Mouse (Mus musculus): ENCODE measurements around the gene Clcnkb. TPM values are rescaled to one million over a fixed set of nuclear protein-coding genes. Genes with fewer than 3 reads are reported as not detected.

Clcnkb gene
- polyA plus RNA-seq, 1 experiment from 2014 or later = not detected

- Histone ChIP-seq H3K27ac (ENCODE audit: low read depth, low read length) (no peak overlapping the region), H3K9me3 (ENCODE audit: control insufficient read depth, low read length) (no peaks in the 10 kb centered on the region), H3K4me1 (ENCODE audit: control insufficient read depth, insufficient read depth, low read length) (no peaks in the 10 kb centered on the region), H3K36me3 (ENCODE audit: control insufficient read depth, insufficient read depth, low read length) (no peaks in the 10 kb centered on the region), H3K4me3 (ENCODE audit: low read depth, low read length) (no peak overlapping the region), H3K4me2 (ENCODE audit: low read depth, low read length) (no peak overlapping the region), H3K9ac (replicated peaks; ENCODE audit: low read depth, low read length) (no peak overlapping the region), H3K27me3 (ENCODE audit: control insufficient read depth, insufficient read depth, low read length) (no peaks in the 10 kb centered on the region)
- ATAC-seq (ENCODE audit: low read depth) = no peak
Measured at GRCm38 (mm10) chr4:141357811-141358210, 58.0 kb downstream of the Clcnkb start.

Other genes starting within 250 kb of the Clcnkb start
- gene Rsg1, start 202.1 kb downstream of the Clcnkb start, polyA plus RNA-seq (2014; fragmentation: Nextera tagmentation; extraction: Ambion mirVana) = 8.5 and 9.2 TPM in 2 replicates
- 0.68 and 1.6 TPM in 2 replicates for gene Arhgef19, start 176.5 kb downstream of the Clcnkb start, polyA plus RNA-seq (2014; fragmentation: Nextera tagmentation; extraction: Ambion mirVana)
- 0.21 and 0.52 TPM in 2 replicates for gene Epha2, start 114.8 kb downstream of the Clcnkb start, polyA plus RNA-seq (2014; fragmentation: Nextera tagmentation; extraction: Ambion mirVana)
- 28.8 and 47.7 TPM in 2 replicates for gene Fam131c, start 47.8 kb downstream of the Clcnkb start, polyA plus RNA-seq (2014; fragmentation: Nextera tagmentation; extraction: Ambion mirVana)
- gene Clcnka, start 17.3 kb downstream of the Clcnkb start, polyA plus RNA-seq (2014; fragmentation: Nextera tagmentation; extraction: Ambion mirVana) = 0.33 TPM in 1 of 2 replicates, not detected in the other
- 0.12 TPM in 1 of 2 replicates, not detected in the other for gene Hspb7, start 4.8 kb upstream of the Clcnkb start, polyA plus RNA-seq (2014; fragmentation: Nextera tagmentation; extraction: Ambion mirVana)
- gene Srarp, start 20.1 kb upstream of the Clcnkb start, polyA plus RNA-seq (2014; fragmentation: Nextera tagmentation; extraction: Ambion mirVana) = 0.39 TPM in 1 of 2 replicates, not detected in the other
- 32.2 and 36.6 TPM in 2 replicates for gene Zbtb17, start 28.6 kb upstream of the Clcnkb start, polyA plus RNA-seq (2014; fragmentation: Nextera tagmentation; extraction: Ambion mirVana)
- gene Spen, start 122.6 kb upstream of the Clcnkb start, polyA plus RNA-seq (2014; fragmentation: Nextera tagmentation; extraction: Ambion mirVana) = 21.7 and 23.9 TPM in 2 replicates
- 29.1 and 32.9 TPM in 2 replicates for gene Fblim1, start 190.1 kb upstream of the Clcnkb start, polyA plus RNA-seq (2014; fragmentation: Nextera tagmentation; extraction: Ambion mirVana)
- gene Tmem82, start 202.6 kb upstream of the Clcnkb start, polyA plus RNA-seq (2014; fragmentation: Nextera tagmentation; extraction: Ambion mirVana) = 0.12 and 0.26 TPM in 2 replicates
- gene Slc25a34, start 207.8 kb upstream of the Clcnkb start, polyA plus RNA-seq (2014; fragmentation: Nextera tagmentation; extraction: Ambion mirVana) = not detected in 2 replicates
- 5.3 and 6.5 TPM in 2 replicates for gene Plekhm2, start 248.9 kb upstream of the Clcnkb start, polyA plus RNA-seq (2014; fragmentation: Nextera tagmentation; extraction: Ambion mirVana)

All from neural tube, embryonic 14.5 days (tissue).